Mouse (Mus musculus): ENCODE data around the gene Gm20388. TPM values are rescaled to one million over a fixed set of nuclear protein-coding genes. Genes with fewer than 3 reads are reported as not detected.

Gene Gm20388
- polyA plus RNA-seq, 1 experiment from 2014 or later: 5.5 TPM

- H3K36me3 ChIP-seq (replicated peaks): no peaks in the 10 kb centered on the region
- H3K9me3 ChIP-seq: no peaks in the 10 kb centered on the region
- H3K27me3 ChIP-seq (ENCODE audit: poor library complexity, severe bottlenecking): no peaks in the 10 kb centered on the region
- peaks cover 7% of the 10 kb centered on the region; the same call in 1 of the 2 replicates for H3K4me1 ChIP-seq
- H3K27ac ChIP-seq: no peak overlapping the region
- H3K4me3 ChIP-seq: no peak overlapping the region
- WGBS: 33% methylated on average over 10 of the region's 10 CpGs
- DNase-seq (ENCODE audit: extremely low spot score, low spot score): peak; percentile 84
Observed at GRCm38 (mm10) chr8:121925624-121926023, 2015.0 kb downstream of the Gm20388 start.

GRCm38 (mm10) chr8:121926266-121926665 is 2015.6 kb downstream of the Gm20388 start:
- Histone ChIP-seq H3K36me3 (replicated peaks) (no peaks in the 10 kb centered on the region), H3K4me3 (no peak overlapping the region), H3K9me3 (no peaks in the 10 kb centered on the region), H3K4me1 (peaks cover 7% of the 10 kb centered on the region; the same call in 1 of the 2 replicates), H3K27ac (no peak overlapping the region), H3K27me3 (ENCODE audit: poor library complexity, severe bottlenecking) (no peaks in the 10 kb centered on the region)
- DNase-seq (ENCODE audit: extremely low spot score, low spot score): no peak
- 71% methylated on average over 8 of the region's 8 CpGs for WGBS

- 47% methylated on average over 8 of the region's 8 CpGs for WGBS
- DNase-seq (ENCODE audit: extremely low spot score, low spot score): no peak
- Histone ChIP-seq H3K36me3 (replicated peaks) (no peaks in the 10 kb centered on the region), H3K9me3 (no peaks in the 10 kb centered on the region), H3K4me1 (peaks cover under 1% of the 10 kb centered on the region; the same call in 1 of the 2 replicates), H3K4me3 (no peak overlapping the region), H3K27ac (no peak overlapping the region), H3K27me3 (ENCODE audit: poor library complexity, severe bottlenecking) (no peaks in the 10 kb centered on the region)
Observed at GRCm38 (mm10) chr8:121927316-121927715, 2016.7 kb downstream of the Gm20388 start.

GRCm38 (mm10) chr8:121930047-121930446 is 2019.4 kb downstream of the Gm20388 start:
- H3K27me3 ChIP-seq (ENCODE audit: poor library complexity, severe bottlenecking): no peaks in the 10 kb centered on the region

GRCm38 (mm10) chr8:121931571-121931970 is 2020.9 kb downstream of the Gm20388 start:
- no peaks in the 10 kb centered on the region for H3K9me3 ChIP-seq
- H3K36me3 ChIP-seq (replicated peaks): no peaks in the 10 kb centered on the region
- no peak overlapping the region for H3K4me3 ChIP-seq
- H3K4me1 ChIP-seq: peaks cover 21% of the 10 kb centered on the region
- DNase-seq (ENCODE audit: extremely low spot score, low spot score): no peak
- H3K27me3 ChIP-seq (ENCODE audit: poor library complexity, severe bottlenecking): no peaks in the 10 kb centered on the region
- 87% methylated on average over 7 of the region's 7 CpGs for WGBS
- H3K27ac ChIP-seq: no peak overlapping the region

More at GRCm38 (mm10) chr8:121930047-121930446, 2019.4 kb downstream of the Gm20388 start:
- H3K27ac ChIP-seq: no peak overlapping the region
- 90% methylated on average over 4 of the region's 4 CpGs for WGBS
- no peaks in the 10 kb centered on the region for H3K9me3 ChIP-seq
- H3K4me1 ChIP-seq: peaks cover 8% of the 10 kb centered on the region
- DNase-seq (ENCODE audit: extremely low spot score, low spot score): no peak
- no peak overlapping the region for H3K4me3 ChIP-seq
- H3K36me3 ChIP-seq (replicated peaks): no peaks in the 10 kb centered on the region

GRCm38 (mm10) chr8:121932026-121932667 is 2021.5 kb downstream of the Gm20388 start:
- DNase-seq (ENCODE audit: extremely low spot score, low spot score): no peak
- Histone ChIP-seq H3K4me3 (no peak overlapping the region), H3K27ac (no peak overlapping the region), H3K36me3 (replicated peaks) (no peaks in the 10 kb centered on the region), H3K4me1 (peaks cover 23% of the 10 kb centered on the region), H3K9me3 (no peaks in the 10 kb centered on the region), H3K27me3 (ENCODE audit: poor library complexity, severe bottlenecking) (no peaks in the 10 kb centered on the region)
- WGBS: 81% methylated on average over 12 of the region's 12 CpGs

GRCm38 (mm10) chr8:121932668-121933520 is 2022.3 kb downstream of the Gm20388 start:
- Histone ChIP-seq H3K4me3 (no peak overlapping the region), H3K36me3 (replicated peaks) (no peaks in the 10 kb centered on the region), H3K4me1 (peaks cover 23% of the 10 kb centered on the region), H3K27ac (no peak overlapping the region), H3K27me3 (ENCODE audit: poor library complexity, severe bottlenecking) (no peaks in the 10 kb centered on the region), H3K9me3 (no peaks in the 10 kb centered on the region)
- WGBS: 88% methylated on average over 14 of the region's 14 CpGs
- DNase-seq (ENCODE audit: extremely low spot score, low spot score): no peak

- Histone ChIP-seq H3K9me3 (no peaks in the 10 kb centered on the region), H3K4me1 (peaks cover 23% of the 10 kb centered on the region), H3K27me3 (ENCODE audit: poor library complexity, severe bottlenecking) (no peaks in the 10 kb centered on the region), H3K4me3 (0 out of 2 replicates have a peak overlapping the region, but pooled peaks have one; percentile 2), H3K27ac (peak overlapping the region; percentile 70; the same call in 1 of the 2 replicates), H3K36me3 (replicated peaks) (no peaks in the 10 kb centered on the region)
- DNase-seq (ENCODE audit: extremely low spot score, low spot score): peak; percentile 32
- WGBS: 43% methylated on average over 4 of the region's 4 CpGs
Observed at GRCm38 (mm10) chr8:121934506-121934905, 2023.9 kb downstream of the Gm20388 start.

- Histone ChIP-seq H3K4me3 (no peak overlapping the region), H3K27ac (peak overlapping the region; percentile 70; the same call in 1 of the 2 replicates), H3K4me1 (peaks cover 23% of the 10 kb centered on the region), H3K27me3 (ENCODE audit: poor library complexity, severe bottlenecking) (no peaks in the 10 kb centered on the region), H3K36me3 (replicated peaks) (no peaks in the 10 kb centered on the region), H3K9me3 (no peaks in the 10 kb centered on the region)
- DNase-seq (ENCODE audit: extremely low spot score, low spot score): no peak
Observed at GRCm38 (mm10) chr8:121934923-121935322, 2024.3 kb downstream of the Gm20388 start.

GRCm38 (mm10) chr8:121935341-121936294 is 2025.0 kb downstream of the Gm20388 start:
- peak overlapping the region; percentile 70; the same call in 1 of the 2 replicates for H3K27ac ChIP-seq

GRCm38 (mm10) chr8:121936391-121936790 is 2025.8 kb downstream of the Gm20388 start:
- Histone ChIP-seq H3K27me3 (ENCODE audit: poor library complexity, severe bottlenecking) (no peaks in the 10 kb centered on the region), H3K4me1 (peaks cover 23% of the 10 kb centered on the region), H3K9me3 (no peaks in the 10 kb centered on the region), H3K4me3 (no peak overlapping the region), H3K27ac (no peak overlapping the region), H3K36me3 (replicated peaks) (no peaks in the 10 kb centered on the region)
- DNase-seq (ENCODE audit: extremely low spot score, low spot score): no peak
- WGBS: 89% methylated on average over 14 of the region's 14 CpGs

More at GRCm38 (mm10) chr8:121935341-121936294, 2025.0 kb downstream of the Gm20388 start:
- Histone ChIP-seq H3K9me3 (no peaks in the 10 kb centered on the region), H3K4me3 (no peak overlapping the region), H3K27me3 (ENCODE audit: poor library complexity, severe bottlenecking) (no peaks in the 10 kb centered on the region), H3K4me1 (peaks cover 23% of the 10 kb centered on the region), H3K36me3 (replicated peaks) (no peaks in the 10 kb centered on the region)
- WGBS: 51% methylated on average over 12 of the region's 12 CpGs
- DNase-seq (ENCODE audit: extremely low spot score, low spot score): peak; percentile 33

- WGBS: 87% methylated on average over 7 of the region's 7 CpGs
Observed at GRCm38 (mm10) chr8:121938732-121939131, 2028.1 kb downstream of the Gm20388 start.

More at GRCm38 (mm10) chr8:121938732-121939131, 2028.1 kb downstream of the Gm20388 start:
- Histone ChIP-seq H3K27ac (no peak overlapping the region), H3K4me1 (peaks cover 23% of the 10 kb centered on the region), H3K9me3 (no peaks in the 10 kb centered on the region), H3K27me3 (ENCODE audit: poor library complexity, severe bottlenecking) (no peaks in the 10 kb centered on the region), H3K4me3 (no peak overlapping the region), H3K36me3 (replicated peaks) (no peaks in the 10 kb centered on the region)
- no peak for DNase-seq (ENCODE audit: extremely low spot score, low spot score)
